Mouse (Mus musculus) intestine, embryonic 14.5 days (tissue): ENCODE data around the gene Vav3. TPM values are rescaled to one million over a fixed set of nuclear protein-coding genes. Genes with fewer than 3 reads are reported as not detected.

ENCODE experiments used
- ATAC-seq: fragments of 200-750 bp; cut with Nextera tagmentation; replicated peaks from 2 replicates; pipeline ENCODE4 v1.8.0; 2017; ENCODE audit warnings: low read depth, moderate number of reproducible peaks, moderate TSS enrichment, moderate library complexity; ENCODE audit not compliant: low FRiP score, low TSS enrichment
- DNase-seq: peaks from one replicate; pipeline ENCODE4 v3.0.0-alpha.2; 2018; ENCODE audit warnings: low spot score
- H3K27ac ChIP-seq: fragments of 300-500 bp; sonication (generic); 2 replicates; pipeline ENCODE4 v1.5.1; 2014; ENCODE audit warnings: low read depth, mild to moderate bottlenecking, control low read depth
- H3K27me3 ChIP-seq: fragments of 300-500 bp; sonication (generic); replicated peaks from 2 replicates; pipeline ENCODE4 v1.6.1; 2014; ENCODE audit warnings: low read length, control low read depth; ENCODE audit not compliant: control insufficient read depth, insufficient read depth
- H3K36me3 ChIP-seq: fragments of 300-500 bp; sonication (generic); 2 replicates; pipeline ENCODE4 v1.6.1; 2014; ENCODE audit warnings: low read length, control low read depth; ENCODE audit not compliant: control insufficient read depth, insufficient read depth
- H3K4me1 ChIP-seq: fragments of 300-500 bp; sonication (generic); replicated peaks from 2 replicates; pipeline ENCODE4 v1.6.1; 2014; ENCODE audit warnings: low read length, control low read depth, mixed read lengths; ENCODE audit not compliant: control insufficient read depth, insufficient read depth
- H3K4me2 ChIP-seq: fragments of 300-500 bp; sonication (generic); 2 replicates; pipeline ENCODE4 v1.6.1; 2014; ENCODE audit warnings: low read length
- H3K4me3 ChIP-seq: fragments of 300-500 bp; sonication (generic); 2 replicates; pipeline ENCODE4 v1.5.1; 2014; ENCODE audit warnings: low read depth, low read length, control low read depth, mixed read lengths
- H3K9ac ChIP-seq: fragments of 300-500 bp; sonication (generic); 2 replicates; pipeline ENCODE4 v1.6.1; 2014; ENCODE audit warnings: mild to moderate bottlenecking, low read length
- H3K9me3 ChIP-seq: fragments of 300-500 bp; sonication (generic); 2 replicates; pipeline ENCODE4 v1.6.1; 2016; ENCODE audit warnings: low read length, control low read depth; ENCODE audit not compliant: control insufficient read depth
- WGBS: fragments of 180-500 bp; shearing (Covaris S2); extraction: QIAGEN DNeasy Blood & Tissue Kit; methylation state at CpG from one replicate; pipeline ENCODE4 v1.1.7; 2014; 5-methylcytosine and 5-hydroxymethylcytosine counted together
- polyA plus RNA-seq: library from polyadenylated mRNA; unstranded; fragments of >200 nt; fragmentation: Nextera tagmentation; extraction: Ambion mirVana; gene quantifications from 2 replicates; pipeline ENCODE4 v1.2.1, GENCODE M21; 2014

Gene Vav3
- polyA plus RNA-seq, 1 experiment from 2014 or later, result 17.1 TPM

- Histone ChIP-seq H3K4me2 (no peak overlapping the region), H3K9me3 (no peaks in the 10 kb centered on the region), H3K4me3 (no peak overlapping the region), H3K27me3 (no peaks in the 10 kb centered on the region), H3K4me1 (no peaks in the 10 kb centered on the region), H3K9ac (no peak overlapping the region), H3K27ac (no peak overlapping the region), H3K36me3 (no peaks in the 10 kb centered on the region)
- WGBS, result 75% methylated on average over 4 of the region's 4 CpGs
- no peak for ATAC-seq
- DNase-seq, result no peak
Measured at GRCm38 (mm10) chr3:109378278-109378677, 37.8 kb downstream of the Vav3 start.

DNA sequence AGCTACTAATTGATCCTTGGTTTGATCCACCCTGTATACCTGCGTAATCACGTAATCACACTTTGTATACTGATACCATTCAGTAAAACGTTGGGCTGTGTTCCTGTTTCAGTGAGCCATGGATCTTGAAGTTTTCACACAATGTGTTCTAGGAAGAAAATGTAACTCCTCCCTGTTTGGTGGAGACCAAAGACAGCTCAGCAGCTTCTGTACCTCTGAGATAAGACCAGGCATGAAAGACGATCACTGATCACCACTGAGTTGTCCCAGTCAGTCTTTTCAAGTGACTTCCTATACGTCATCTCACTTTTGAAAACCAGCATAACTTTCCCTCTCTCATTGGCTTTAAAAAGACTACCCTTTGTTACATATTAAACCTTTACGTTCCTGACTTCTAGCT is 38.2 kb downstream of the Vav3 start:
- no peaks in the 10 kb centered on the region for H3K36me3 ChIP-seq
- H3K4me2 ChIP-seq, result no peak overlapping the region
- no peaks in the 10 kb centered on the region for H3K9me3 ChIP-seq
- H3K27me3 ChIP-seq, result no peaks in the 10 kb centered on the region
- no peak overlapping the region for H3K4me3 ChIP-seq
- H3K27ac ChIP-seq, result no peak overlapping the region
- no peak for ATAC-seq
- DNase-seq, result no peak
- no peak overlapping the region for H3K9ac ChIP-seq
- no peaks in the 10 kb centered on the region for H3K4me1 ChIP-seq
- 79% methylated on average over 6 of the region's 6 CpGs for WGBS

GRCm38 (mm10) chr3:109388730-109389129 is 48.3 kb downstream of the Vav3 start:
- DNase-seq (no peak), ATAC-seq (no peak)
- 90% methylated on average over 10 of the region's 10 CpGs for WGBS
- Histone ChIP-seq H3K9me3 (no peaks in the 10 kb centered on the region), H3K27ac (no peak overlapping the region), H3K4me3 (no peak overlapping the region), H3K4me1 (no peaks in the 10 kb centered on the region), H3K4me2 (no peak overlapping the region), H3K9ac (no peak overlapping the region), H3K27me3 (no peaks in the 10 kb centered on the region), H3K36me3 (no peaks in the 10 kb centered on the region)

DNA sequence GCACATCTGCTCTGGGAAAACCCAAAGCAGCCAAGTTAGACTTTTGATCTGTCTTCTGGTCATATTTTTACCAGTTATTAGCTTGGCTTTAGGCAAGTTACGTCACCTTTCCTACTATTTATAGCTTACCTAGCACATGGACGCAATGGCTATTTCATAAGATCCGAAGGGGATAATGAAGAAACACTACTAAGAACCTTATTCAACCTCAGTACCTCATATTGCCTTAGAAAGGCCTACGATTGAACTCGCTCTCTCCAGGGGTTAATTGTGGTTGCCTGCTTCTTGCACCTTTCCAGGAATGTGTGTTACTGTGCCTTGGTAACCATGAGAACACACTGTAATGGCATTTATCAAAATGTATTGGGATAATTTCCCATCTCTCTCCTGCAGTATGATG is 61.1 kb downstream of the Vav3 start:
- no peak overlapping the region for H3K4me2 ChIP-seq
- no peaks in the 10 kb centered on the region for H3K36me3 ChIP-seq
- H3K9ac ChIP-seq, result no peak overlapping the region
- H3K27me3 ChIP-seq, result no peaks in the 10 kb centered on the region
- H3K9me3 ChIP-seq, result 0 out of 2 replicates have a peak, but pooled peaks cover 2% of the 10 kb centered on the region
- no peak for ATAC-seq
- no peaks in the 10 kb centered on the region for H3K4me1 ChIP-seq
- 89% methylated on average over 5 of the region's 5 CpGs for WGBS
- no peak for DNase-seq
- no peak overlapping the region for H3K27ac ChIP-seq
- H3K4me3 ChIP-seq, result no peak overlapping the region

GRCm38 (mm10) chr3:109411294-109411693 is 70.8 kb downstream of the Vav3 start:
- 85% methylated on average over 3 of the region's 3 CpGs for WGBS
- Histone ChIP-seq H3K27ac (no peak overlapping the region), H3K4me1 (no peaks in the 10 kb centered on the region), H3K9ac (no peak overlapping the region), H3K4me3 (no peak overlapping the region), H3K4me2 (no peak overlapping the region), H3K27me3 (no peaks in the 10 kb centered on the region), H3K9me3 (no peaks in the 10 kb centered on the region), H3K36me3 (no peaks in the 10 kb centered on the region)
- no peak for ATAC-seq
- DNase-seq, result no peak

DNA sequence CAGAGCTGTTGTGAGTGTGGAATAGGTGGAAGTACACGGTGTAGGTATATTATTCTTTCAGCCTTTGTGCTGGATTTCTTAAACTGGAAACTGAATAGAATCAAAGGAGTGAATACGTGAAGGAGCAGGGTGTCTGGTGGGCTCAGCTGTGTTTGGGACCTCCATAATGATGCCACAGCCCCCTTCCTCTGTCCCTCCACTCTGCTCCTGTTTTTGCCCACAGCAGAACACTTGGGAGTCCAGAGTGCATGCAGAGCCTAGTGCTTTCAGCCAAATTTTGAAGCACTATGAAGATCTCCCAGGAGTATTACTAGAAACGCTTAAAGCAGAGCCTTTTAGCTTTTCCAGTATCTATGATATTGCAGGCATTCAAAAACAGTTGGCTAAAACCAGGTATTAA is 80.0 kb downstream of the Vav3 start:
- Histone ChIP-seq H3K36me3 (no peaks in the 10 kb centered on the region), H3K27me3 (no peaks in the 10 kb centered on the region), H3K27ac (no peak overlapping the region), H3K4me3 (no peak overlapping the region), H3K4me1 (no peaks in the 10 kb centered on the region), H3K9me3 (no peaks in the 10 kb centered on the region), H3K4me2 (no peak overlapping the region), H3K9ac (no peak overlapping the region)
- no peak for ATAC-seq
- 77% methylated on average over 3 of the region's 3 CpGs for WGBS
- DNase-seq, result no peak

DNA sequence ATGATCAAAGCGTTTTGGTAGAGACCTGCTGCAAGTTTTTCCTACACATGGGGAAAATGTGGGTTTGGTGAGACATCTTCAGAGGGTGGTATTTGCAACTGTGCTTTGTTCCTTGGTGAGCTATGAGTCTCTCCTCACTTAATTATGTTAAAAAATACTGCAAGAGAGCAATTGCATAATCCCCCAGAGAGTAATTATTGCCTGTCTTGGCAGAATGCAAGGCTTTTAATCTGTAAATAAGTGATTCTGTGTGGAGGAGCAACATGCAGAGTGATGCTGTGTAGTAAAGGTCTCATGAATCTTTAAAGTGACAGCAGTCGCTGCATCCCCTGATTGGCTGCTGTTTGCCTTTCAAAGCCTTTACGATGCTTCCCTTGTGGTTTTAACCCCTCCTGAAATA is 80.6 kb downstream of the Vav3 start:
- WGBS, result 39% methylated on average over 3 of the region's 3 CpGs
- Histone ChIP-seq H3K36me3 (no peaks in the 10 kb centered on the region), H3K27me3 (no peaks in the 10 kb centered on the region), H3K27ac (no peak overlapping the region), H3K9ac (no peak overlapping the region), H3K9me3 (no peaks in the 10 kb centered on the region), H3K4me3 (no peak overlapping the region), H3K4me2 (no peak overlapping the region), H3K4me1 (no peaks in the 10 kb centered on the region)
- DNase-seq (no peak), ATAC-seq (no peak)

GRCm38 (mm10) chr3:109423440-109424079 is 83.1 kb downstream of the Vav3 start:
- Histone ChIP-seq H3K27ac (no peak overlapping the region), H3K4me1 (no peaks in the 10 kb centered on the region), H3K4me2 (no peak overlapping the region), H3K4me3 (no peak overlapping the region), H3K36me3 (no peaks in the 10 kb centered on the region), H3K27me3 (no peaks in the 10 kb centered on the region), H3K9ac (no peak overlapping the region), H3K9me3 (no peaks in the 10 kb centered on the region)
- WGBS, result 79% methylated on average over 5 of the region's 5 CpGs
- no peak for ATAC-seq
- DNase-seq, result no peak

DNA sequence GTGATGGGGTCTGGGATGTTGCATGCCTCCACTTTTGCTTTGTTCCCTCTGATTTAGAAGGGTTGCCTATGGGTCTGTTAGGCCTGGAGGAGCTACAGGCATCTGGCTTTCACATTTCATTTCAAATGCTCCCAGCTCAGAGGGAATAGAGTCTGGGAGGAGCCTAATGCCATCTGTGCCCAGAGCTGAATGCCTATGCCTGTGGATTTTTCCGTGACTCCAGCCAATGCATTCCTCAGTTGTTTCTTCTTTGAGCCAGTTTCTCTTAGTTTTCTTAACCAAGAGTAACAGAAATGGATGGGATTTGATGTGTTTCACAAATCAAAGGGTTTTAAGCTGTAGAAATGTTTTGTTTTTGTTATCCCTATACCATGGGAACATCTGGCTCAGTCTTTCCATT is 90.8 kb downstream of the Vav3 start:
- Histone ChIP-seq H3K4me3 (no peak overlapping the region), H3K27me3 (no peaks in the 10 kb centered on the region), H3K4me2 (no peak overlapping the region), H3K4me1 (0 out of 2 replicates have a peak, but pooled peaks cover 4% of the 10 kb centered on the region), H3K27ac (no peak overlapping the region), H3K9me3 (no peaks in the 10 kb centered on the region), H3K9ac (no peak overlapping the region), H3K36me3 (no peaks in the 10 kb centered on the region)
- DNase-seq, result no peak
- ATAC-seq, result no peak
- 55% methylated on average over 1 of the region's 1 CpGs for WGBS
